In genomic region chr2:12011441-12011840, GRCm38 (mm10) we compare ENCODE assay signal across 13 mouse cellular contexts.
A peak's percentile ranks its signal among the peaks of the same experiment; 100 is the strongest.
DNase-seq lines count a peak whose midpoint lies in the region; ATAC-seq lines count a peak whose summit lies in the region.
"Had no signal": no experiment of that assay in that cellular context is flagged by ENCODE, and none has a peak within 500 bp of the region (broad histone marks: within the 10 kb centered on the region; RNA-seq: fewer than 3 reads in every experiment).

No protein-coding gene starts in this region.

- H3K36me3 ChIP-seq in heart, embryonic 15.5 days, result no peaks in the 10 kb centered on the region
- H3K36me3 ChIP-seq in hindbrain, embryonic 14.5 days (replicated peaks; ENCODE audit: control insufficient read depth, insufficient read depth), result no peaks in the 10 kb centered on the region
- H3K36me3 ChIP-seq: embryonic facial prominence, embryonic 12.5 days; limb, embryonic 15.5 days had no signal

- peaks cover 5% of the 10 kb centered on the region for H3K4me1 ChIP-seq in heart, embryonic 15.5 days (replicated peaks)
- no peaks in the 10 kb centered on the region for H3K4me1 ChIP-seq in hindbrain, embryonic 14.5 days (replicated peaks; ENCODE audit: control insufficient read depth, insufficient read depth, low read length)
- H3K4me1 ChIP-seq: embryonic facial prominence, embryonic 12.5 days; limb, embryonic 15.5 days had no signal

- no peaks in the 10 kb centered on the region for H3K27me3 ChIP-seq in heart, embryonic 15.5 days
- no peaks in the 10 kb centered on the region for H3K27me3 ChIP-seq in hindbrain, embryonic 14.5 days (ENCODE audit: control insufficient read depth, insufficient read depth, low read length)
- H3K27me3 ChIP-seq: embryonic facial prominence, embryonic 12.5 days; limb, embryonic 15.5 days had no signal

- DNase-seq in cerebellum, postnatal 14 days, result peak; percentile 30 to 31
- no peak for DNase-seq in cerebellum, adult 18-20 months
- DNase-seq in kidney, postnatal 14 days, result peak; percentile 60
- DNase-seq in kidney, adult 11 months, result no peak
- peak; percentile 55 for DNase-seq in Muller cell, postnatal 12 days (ENCODE audit: inconsistent ontology term)
- no peak for DNase-seq in ovary, adult 18-20 months (ENCODE audit: low spot score)
- DNase-seq in hindbrain, embryonic 14.5 days (ENCODE audit: low spot score), result no peak
- DNase-seq: cerebellum, adult 9-11 months; right cerebral cortex, postnatal 14 days had no signal

- WGBS in heart, embryonic 15.5 days, result 18% methylated on average over 3 of the region's 3 CpGs
- WGBS in hindbrain, embryonic 14.5 days, result 59% methylated on average over 3 of the region's 3 CpGs

- H3K4me2 ChIP-seq in heart, embryonic 15.5 days, result no peak overlapping the region; the same call in 1 of the 2 replicates
- H3K4me2 ChIP-seq in hindbrain, embryonic 14.5 days (replicated peaks), result no peak overlapping the region
- H3K4me2 ChIP-seq: embryonic facial prominence, embryonic 12.5 days; limb, embryonic 15.5 days had no signal

- ATAC-seq in heart, embryonic 15.5 days (replicated peaks; ENCODE audit: insufficient number of reproducible peaks, insufficient read depth, low FRiP score, low read depth), result peak; percentile 39; the same call in 1 of the 2 replicates
- no peak for ATAC-seq in hindbrain, embryonic 14.5 days (ENCODE audit: low FRiP score)

- H3K27ac ChIP-seq in heart, embryonic 15.5 days, result peak overlapping the region; percentile 12
- H3K27ac ChIP-seq in hindbrain, embryonic 14.5 days, result no peak overlapping the region
- H3K27ac ChIP-seq: embryonic facial prominence, embryonic 12.5 days; limb, embryonic 15.5 days had no signal

- H3K9ac ChIP-seq in heart, embryonic 15.5 days, result no peak overlapping the region
- H3K9ac ChIP-seq in hindbrain, embryonic 14.5 days, result no peak overlapping the region
- H3K9ac ChIP-seq: embryonic facial prominence, embryonic 12.5 days; limb, embryonic 15.5 days had no signal

- H3K9me3 ChIP-seq in heart, embryonic 15.5 days (replicated peaks), result no peaks in the 10 kb centered on the region
- no peaks in the 10 kb centered on the region for H3K9me3 ChIP-seq in hindbrain, embryonic 14.5 days (ENCODE audit: control insufficient read depth, low read length)
- H3K9me3 ChIP-seq: embryonic facial prominence, embryonic 12.5 days; limb, embryonic 15.5 days had no signal

- no peak overlapping the region for H3K4me3 ChIP-seq in heart, embryonic 15.5 days
- no peak overlapping the region for H3K4me3 ChIP-seq in hindbrain, embryonic 14.5 days (replicated peaks; ENCODE audit: low read length)
- H3K4me3 ChIP-seq: embryonic facial prominence, embryonic 12.5 days; limb, embryonic 15.5 days; myocyte had no signal

Comparison
In these comparisons a context has a peak if more than half of its experiments do, and no peak if none do; other contexts are left out.
1. DNase-seq: peak in cerebellum, postnatal 14 days (2 of 2), kidney, postnatal 14 days (single experiment) and Muller cell, postnatal 12 days (single experiment); none in cerebellum, adult 18-20 months (0 of 2), kidney, adult 11 months (single experiment), ovary, adult 18-20 months (single experiment) and hindbrain, embryonic 14.5 days (single experiment).